Mouse (Mus musculus): ENCODE data around the gene Zfp287. TPM values are rescaled to one million over a fixed set of nuclear protein-coding genes. Genes with fewer than 3 reads are reported as not detected.
A peak's percentile ranks its signal among the peaks of the same experiment; 100 is the strongest.
"Not testable (repeated sequence)": the region's sequence is repeated elsewhere in the genome, so short reads cannot be mapped to it uniquely, and the experiment has no call there.

The Zfp287 gene
- polyA plus RNA-seq, 1 experiment from 2014 or later, result 18.5 TPM

DNA sequence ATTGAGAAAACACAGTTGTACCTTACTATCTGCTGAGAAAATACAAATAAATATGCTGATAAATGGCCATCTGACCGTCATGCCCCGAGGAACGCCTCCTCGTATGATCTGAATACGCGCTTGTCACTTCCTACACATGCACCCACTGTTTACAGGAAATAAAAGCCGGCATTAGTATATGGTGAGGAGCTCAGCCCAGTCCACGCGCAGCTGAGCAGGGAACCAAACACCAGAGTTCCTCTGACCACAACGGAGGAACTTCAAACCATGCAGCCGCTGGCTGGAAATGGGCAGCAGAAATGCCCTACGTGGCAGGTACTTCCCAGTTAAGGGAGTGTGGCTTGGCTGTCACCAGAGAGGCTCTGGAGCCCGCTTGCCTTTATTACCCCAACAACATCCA is 17.7 kb upstream of the Zfp287 start:
- not testable (repeated sequence) for H3K4me3 ChIP-seq (replicated peaks; ENCODE audit: low read length); ATAC-seq (ENCODE audit: low FRiP score); H3K4me2 ChIP-seq (replicated peaks); DNase-seq (ENCODE audit: low spot score); H3K27me3 ChIP-seq (ENCODE audit: control insufficient read depth, insufficient read depth, low read length); H3K27ac ChIP-seq; H3K9me3 ChIP-seq (ENCODE audit: control insufficient read depth, low read length); H3K9ac ChIP-seq; H3K4me1 ChIP-seq (replicated peaks; ENCODE audit: control insufficient read depth, insufficient read depth, low read length); H3K36me3 ChIP-seq (replicated peaks; ENCODE audit: control insufficient read depth, insufficient read depth)
- WGBS, result 91% methylated on average over 13 of the region's 13 CpGs

DNA sequence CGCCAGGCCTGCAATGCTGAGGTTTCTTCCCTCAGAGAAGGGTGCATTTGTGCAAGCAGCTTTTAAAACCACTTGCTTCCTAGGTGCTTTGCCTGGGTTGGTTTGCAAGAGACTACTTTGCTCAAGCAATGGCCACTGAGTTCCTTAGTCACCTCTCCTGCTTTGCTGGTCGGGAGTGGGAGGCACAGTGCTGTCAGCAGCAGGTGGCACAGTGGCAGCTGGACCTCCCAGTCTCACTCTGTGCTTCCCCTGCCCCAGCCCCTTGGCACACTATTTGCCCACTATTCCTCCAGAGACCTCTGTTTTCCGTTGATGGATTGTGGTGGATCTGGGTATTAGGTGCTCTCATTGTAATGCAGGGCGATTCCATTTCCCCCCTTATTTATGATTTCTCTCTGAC is 16.4 kb upstream of the Zfp287 start:
- no peak overlapping the region for H3K4me3 ChIP-seq (replicated peaks; ENCODE audit: low read length)
- no peaks in the 10 kb centered on the region for H3K9me3 ChIP-seq (ENCODE audit: control insufficient read depth, low read length)
- H3K27me3 ChIP-seq (ENCODE audit: control insufficient read depth, insufficient read depth, low read length), result no peaks in the 10 kb centered on the region
- H3K27ac ChIP-seq, result no peak overlapping the region
- DNase-seq (ENCODE audit: low spot score) (no peak), ATAC-seq (ENCODE audit: low FRiP score) (no peak)
- no peaks in the 10 kb centered on the region for H3K36me3 ChIP-seq (replicated peaks; ENCODE audit: control insufficient read depth, insufficient read depth)
- no peak overlapping the region for H3K9ac ChIP-seq
- 0 out of 2 replicates have a peak, but pooled peaks cover 4% of the 10 kb centered on the region for H3K4me1 ChIP-seq (replicated peaks; ENCODE audit: control insufficient read depth, insufficient read depth, low read length)
- H3K4me2 ChIP-seq (replicated peaks), result no peak overlapping the region
- 76% methylated on average over 4 of the region's 4 CpGs for WGBS

DNA sequence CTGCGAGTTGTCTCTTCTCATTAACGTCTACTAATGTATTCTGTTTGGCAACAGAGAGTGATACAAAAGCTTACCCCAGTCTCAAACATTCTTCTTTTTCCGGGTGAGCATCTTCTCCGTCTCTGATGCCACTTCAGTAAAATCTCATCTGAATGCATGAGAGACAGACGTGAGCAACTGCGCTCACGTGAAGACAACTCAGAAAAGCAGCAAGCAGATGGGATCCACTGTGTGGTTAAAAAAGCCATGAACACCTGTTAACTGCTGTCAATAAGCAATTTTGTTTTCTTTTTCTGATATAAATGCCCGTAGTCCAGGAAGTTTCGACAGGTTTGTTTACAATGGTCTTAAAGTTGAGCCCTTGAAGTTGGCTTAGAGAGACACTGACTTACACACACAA is 15.5 kb upstream of the Zfp287 start:
- 75% methylated on average over 9 of the region's 9 CpGs for WGBS
- H3K9ac ChIP-seq, result no peak overlapping the region
- 0 out of 2 replicates have a peak, but pooled peaks cover 4% of the 10 kb centered on the region for H3K4me1 ChIP-seq (replicated peaks; ENCODE audit: control insufficient read depth, insufficient read depth, low read length)
- no peak overlapping the region for H3K4me3 ChIP-seq (replicated peaks; ENCODE audit: low read length)
- DNase-seq (ENCODE audit: low spot score) (no peak), ATAC-seq (ENCODE audit: low FRiP score) (no peak)
- H3K9me3 ChIP-seq (ENCODE audit: control insufficient read depth, low read length), result no peaks in the 10 kb centered on the region
- no peaks in the 10 kb centered on the region for H3K36me3 ChIP-seq (replicated peaks; ENCODE audit: control insufficient read depth, insufficient read depth)
- H3K4me2 ChIP-seq (replicated peaks), result no peak overlapping the region
- H3K27me3 ChIP-seq (ENCODE audit: control insufficient read depth, insufficient read depth, low read length), result no peaks in the 10 kb centered on the region
- H3K27ac ChIP-seq, result no peak overlapping the region

DNA sequence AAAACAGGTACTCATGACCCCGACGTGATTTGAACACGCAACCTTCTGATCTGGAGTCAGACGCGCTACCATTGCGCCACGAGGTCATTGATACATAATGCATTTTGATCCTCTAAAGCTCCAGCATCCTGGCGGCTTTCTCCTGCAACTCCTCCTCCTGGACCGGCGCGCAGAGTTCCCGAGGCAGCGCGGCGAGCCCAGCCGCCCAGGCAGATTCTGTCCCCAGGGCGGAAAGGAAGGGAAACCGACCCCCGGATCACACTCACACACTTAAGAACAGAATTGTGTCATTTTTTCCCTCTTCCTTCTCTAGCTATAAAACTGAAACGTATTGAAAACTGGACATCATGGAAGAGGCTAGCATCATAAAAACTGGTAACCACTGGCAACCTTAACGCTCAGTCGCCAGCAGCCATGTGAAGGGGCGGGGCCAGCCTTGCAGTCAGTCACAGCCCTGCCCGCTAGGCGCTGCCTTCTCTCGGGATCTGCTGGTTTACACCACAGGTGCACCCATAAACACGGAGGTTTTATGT is 14.4 kb upstream of the Zfp287 start:
- Histone ChIP-seq H3K27ac (no peak overlapping the region), H3K36me3 (replicated peaks; ENCODE audit: control insufficient read depth, insufficient read depth) (no peaks in the 10 kb centered on the region), H3K4me1 (replicated peaks; ENCODE audit: control insufficient read depth, insufficient read depth, low read length) (0 out of 2 replicates have a peak, but pooled peaks cover 4% of the 10 kb centered on the region), H3K9me3 (ENCODE audit: control insufficient read depth, low read length) (no peaks in the 10 kb centered on the region), H3K9ac (peak overlapping the region; percentile 35), H3K27me3 (ENCODE audit: control insufficient read depth, insufficient read depth, low read length) (no peaks in the 10 kb centered on the region), H3K4me2 (replicated peaks) (peak overlapping the region; percentile 54), H3K4me3 (replicated peaks; ENCODE audit: low read length) (peak overlapping the region; percentile 33)
- 2% methylated on average over 27 of the region's 27 CpGs for WGBS
- DNase-seq (ENCODE audit: low spot score), result peak; percentile 73
- peak; percentile 71 for ATAC-seq (ENCODE audit: low FRiP score)

DNA sequence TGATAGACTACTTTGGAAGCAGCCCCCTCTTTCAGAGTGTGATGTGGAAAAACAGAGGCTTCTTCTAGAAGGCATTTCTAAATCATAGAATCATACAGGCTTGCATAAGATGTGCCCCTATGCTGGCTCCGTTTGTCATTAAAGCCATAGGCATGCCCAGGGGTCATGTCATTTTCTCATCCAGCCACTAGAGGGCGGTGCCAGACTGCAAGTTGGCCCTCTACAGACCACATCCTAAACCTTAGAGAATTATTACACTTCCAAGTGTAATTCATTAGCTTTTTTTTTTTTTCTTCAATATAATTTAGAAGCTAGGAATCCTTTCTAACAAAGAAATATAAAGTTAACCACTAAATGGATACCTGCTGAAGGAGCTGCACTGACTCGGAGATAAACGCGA is 12.4 kb upstream of the Zfp287 start:
- WGBS, result 49% methylated on average over 5 of the region's 5 CpGs
- DNase-seq (ENCODE audit: low spot score), result peak; percentile 81
- Histone ChIP-seq H3K9ac (no peak overlapping the region), H3K4me2 (replicated peaks) (no peak overlapping the region), H3K27ac (no peak overlapping the region), H3K4me3 (replicated peaks; ENCODE audit: low read length) (no peak overlapping the region), H3K27me3 (ENCODE audit: control insufficient read depth, insufficient read depth, low read length) (no peaks in the 10 kb centered on the region), H3K4me1 (replicated peaks; ENCODE audit: control insufficient read depth, insufficient read depth, low read length) (0 out of 2 replicates have a peak, but pooled peaks cover 4% of the 10 kb centered on the region), H3K9me3 (ENCODE audit: control insufficient read depth, low read length) (no peaks in the 10 kb centered on the region), H3K36me3 (replicated peaks; ENCODE audit: control insufficient read depth, insufficient read depth) (no peaks in the 10 kb centered on the region)
- ATAC-seq (ENCODE audit: low FRiP score), result no peak

DNA sequence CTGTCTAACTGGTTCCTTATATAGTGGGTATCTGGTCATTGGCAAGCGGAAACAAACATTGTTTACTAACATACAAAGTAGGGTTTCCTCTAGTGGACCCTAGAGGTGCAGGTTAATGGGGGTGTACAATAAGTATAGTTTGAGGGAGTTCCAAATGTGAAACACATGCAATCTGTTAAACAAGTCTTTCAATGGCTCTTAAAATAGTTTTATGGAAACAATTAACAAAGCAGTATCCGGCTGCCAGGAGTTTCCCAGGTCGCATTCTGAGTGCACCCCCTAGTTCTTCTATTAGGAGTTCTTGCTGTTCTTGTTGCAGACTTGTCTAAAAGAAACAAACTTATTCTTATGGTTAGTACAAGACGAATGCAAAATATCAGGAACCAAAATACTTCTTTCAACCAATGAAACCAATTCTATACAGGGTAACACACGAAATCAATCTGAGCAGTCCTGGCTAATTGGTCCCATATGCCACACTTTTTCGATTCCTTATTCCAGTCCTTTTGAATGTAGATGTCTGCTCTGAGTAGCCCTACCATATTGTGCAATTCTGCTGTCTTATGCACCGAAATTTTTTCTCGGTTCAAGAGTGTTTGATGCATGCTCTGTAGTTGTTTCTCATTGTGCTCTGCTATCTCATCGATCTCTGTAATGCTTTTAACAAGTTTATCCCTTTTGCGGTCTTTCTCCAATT is 10.7 kb upstream of the Zfp287 start:
- 82% methylated on average over 10 of the region's 10 CpGs for WGBS
- Histone ChIP-seq H3K9me3 (ENCODE audit: control insufficient read depth, low read length) (no peaks in the 10 kb centered on the region), H3K27ac (no peak overlapping the region), H3K9ac (no peak overlapping the region), H3K27me3 (ENCODE audit: control insufficient read depth, insufficient read depth, low read length) (no peaks in the 10 kb centered on the region), H3K4me3 (replicated peaks; ENCODE audit: low read length) (no peak overlapping the region), H3K36me3 (replicated peaks; ENCODE audit: control insufficient read depth, insufficient read depth) (no peaks in the 10 kb centered on the region), H3K4me1 (replicated peaks; ENCODE audit: control insufficient read depth, insufficient read depth, low read length) (0 out of 2 replicates have a peak, but pooled peaks cover 4% of the 10 kb centered on the region), H3K4me2 (replicated peaks) (no peak overlapping the region)
- DNase-seq (ENCODE audit: low spot score) (no peak), ATAC-seq (ENCODE audit: low FRiP score) (no peak)

DNA sequence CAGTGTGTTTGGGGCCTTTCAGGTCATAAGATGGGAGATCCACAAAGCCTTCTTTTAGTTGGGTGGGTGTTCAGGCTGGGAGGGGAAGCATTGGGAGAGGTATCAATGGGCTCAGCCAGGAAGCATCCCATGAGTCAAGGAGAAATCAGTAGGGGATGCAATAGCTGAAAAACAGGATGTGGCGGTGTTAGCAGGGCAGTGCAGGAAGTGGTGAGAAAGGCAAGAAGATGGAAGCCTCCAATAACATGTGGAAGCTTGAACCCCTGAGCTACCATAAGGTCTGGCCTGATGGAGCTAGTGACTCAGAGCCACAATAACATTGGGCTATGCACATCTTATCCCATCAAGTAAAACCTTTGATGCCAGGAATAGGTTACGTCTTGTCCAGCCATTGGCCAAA is 9.5 kb upstream of the Zfp287 start:
- WGBS, result 91% methylated on average over 2 of the region's 2 CpGs
- no peaks in the 10 kb centered on the region for H3K36me3 ChIP-seq (replicated peaks; ENCODE audit: control insufficient read depth, insufficient read depth)

DNA sequence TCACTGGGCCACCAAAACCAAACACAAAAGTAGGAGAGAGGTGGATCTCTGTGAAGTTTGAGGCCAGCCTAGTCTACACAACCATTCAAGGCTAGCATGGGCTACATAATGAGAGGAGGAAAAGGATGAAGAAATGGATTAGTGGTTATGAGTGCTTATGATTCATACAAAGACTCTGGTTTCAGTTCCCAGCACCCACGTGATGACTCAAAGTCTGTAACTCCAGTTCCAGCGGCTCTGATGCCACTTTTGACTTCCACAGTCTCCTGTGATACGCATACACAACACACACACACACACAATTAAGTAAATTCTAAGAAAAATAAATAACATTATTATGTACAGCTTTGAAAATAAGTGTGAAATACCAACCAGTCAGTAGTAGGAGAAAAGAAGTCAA is 960 bp upstream of the Zfp287 start:
- 91% methylated on average over 3 of the region's 3 CpGs for WGBS
- Histone ChIP-seq H3K4me1 (replicated peaks; ENCODE audit: control insufficient read depth, insufficient read depth, low read length) (peaks cover 12% of the 10 kb centered on the region), H3K9ac (no peak overlapping the region), H3K4me3 (replicated peaks; ENCODE audit: low read length) (no peak overlapping the region), H3K4me2 (replicated peaks) (no peak overlapping the region), H3K9me3 (ENCODE audit: control insufficient read depth, low read length) (no peaks in the 10 kb centered on the region), H3K27me3 (ENCODE audit: control insufficient read depth, insufficient read depth, low read length) (no peaks in the 10 kb centered on the region), H3K27ac (no peak overlapping the region), H3K36me3 (replicated peaks; ENCODE audit: control insufficient read depth, insufficient read depth) (peaks cover 12% of the 10 kb centered on the region)
- ATAC-seq (ENCODE audit: low FRiP score) (no peak), DNase-seq (ENCODE audit: low spot score) (no peak)

More for the DNA sequence above, 9.5 kb upstream of the Zfp287 start:
- Histone ChIP-seq H3K4me2 (replicated peaks) (no peak overlapping the region), H3K27ac (no peak overlapping the region), H3K9me3 (ENCODE audit: control insufficient read depth, low read length) (no peaks in the 10 kb centered on the region), H3K27me3 (ENCODE audit: control insufficient read depth, insufficient read depth, low read length) (no peaks in the 10 kb centered on the region), H3K9ac (no peak overlapping the region), H3K4me1 (replicated peaks; ENCODE audit: control insufficient read depth, insufficient read depth, low read length) (0 out of 2 replicates have a peak, but pooled peaks cover 4% of the 10 kb centered on the region), H3K4me3 (replicated peaks; ENCODE audit: low read length) (no peak overlapping the region)
- DNase-seq (ENCODE audit: low spot score) (no peak), ATAC-seq (ENCODE audit: low FRiP score) (no peak)

DNA sequence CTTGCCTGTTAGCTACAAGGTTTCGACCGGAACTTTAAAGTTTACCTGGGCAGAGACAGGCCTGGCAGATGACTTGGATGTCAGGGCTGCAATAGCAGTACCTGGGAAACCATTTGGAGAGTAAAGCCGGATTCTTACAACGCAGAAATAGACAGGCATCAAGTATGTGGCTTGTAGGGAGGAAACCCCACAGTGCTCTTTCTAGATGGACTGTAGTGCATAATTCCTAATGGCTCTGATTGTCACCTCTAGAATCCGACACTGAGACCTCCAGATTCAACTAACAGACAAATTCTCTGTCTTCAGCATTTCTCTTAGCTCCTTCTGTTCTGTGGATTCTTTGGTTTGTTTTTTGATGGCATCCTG is 300 bp upstream of the Zfp287 start:
- H3K4me2 ChIP-seq (replicated peaks), result peak overlapping the region; percentile 61
- no peaks in the 10 kb centered on the region for H3K9me3 ChIP-seq (ENCODE audit: control insufficient read depth, low read length)
- H3K27me3 ChIP-seq (ENCODE audit: control insufficient read depth, insufficient read depth, low read length), result no peaks in the 10 kb centered on the region
- 0 out of 2 replicates have a peak overlapping the region, but pooled peaks have one; percentile 55 for H3K27ac ChIP-seq
- H3K4me3 ChIP-seq (replicated peaks; ENCODE audit: low read length), result peak overlapping the region; percentile 69
- WGBS, result 7% methylated on average over 5 of the region's 5 CpGs
- no peak for DNase-seq (ENCODE audit: low spot score)
- peak overlapping the region; percentile 81 for H3K9ac ChIP-seq
- H3K36me3 ChIP-seq (replicated peaks; ENCODE audit: control insufficient read depth, insufficient read depth), result peaks cover 18% of the 10 kb centered on the region
- H3K4me1 ChIP-seq (replicated peaks; ENCODE audit: control insufficient read depth, insufficient read depth, low read length), result peaks cover 12% of the 10 kb centered on the region
- peak; percentile 47; the same call in 1 of the 2 replicates for ATAC-seq (ENCODE audit: low FRiP score)

All from hindbrain, embryonic 14.5 days (tissue).